Mouse (Mus musculus) gastrocnemius, postnatal 14 days (tissue): ENCODE results near the gene Crebl2. TPM values are rescaled to one million over a fixed set of nuclear protein-coding genes. Genes with fewer than 3 reads are reported as not detected.

Experiments
- DNase-seq: peaks from one replicate; pipeline ENCODE4 v3.0.0; 2021; ENCODE audit warnings: mixed read lengths
- intact Hi-C: fragments of 180-260 bp; cut with DNase I; formaldehyde crosslinking; loops from one replicate; pipeline ENCODE4 v1.15.1; 2025; ENCODE audit warnings: low total_unique reads
- total RNA-seq, 2 experiments: library from RNA; stranded (reverse); gene quantifications; 2 replicates each; pipeline ENCODE4 v1.2.3; 2021

Crebl2 gene
- total RNA-seq, 2 experiments from 2014 or later: 3.5 to 5.0 TPM

DNA sequence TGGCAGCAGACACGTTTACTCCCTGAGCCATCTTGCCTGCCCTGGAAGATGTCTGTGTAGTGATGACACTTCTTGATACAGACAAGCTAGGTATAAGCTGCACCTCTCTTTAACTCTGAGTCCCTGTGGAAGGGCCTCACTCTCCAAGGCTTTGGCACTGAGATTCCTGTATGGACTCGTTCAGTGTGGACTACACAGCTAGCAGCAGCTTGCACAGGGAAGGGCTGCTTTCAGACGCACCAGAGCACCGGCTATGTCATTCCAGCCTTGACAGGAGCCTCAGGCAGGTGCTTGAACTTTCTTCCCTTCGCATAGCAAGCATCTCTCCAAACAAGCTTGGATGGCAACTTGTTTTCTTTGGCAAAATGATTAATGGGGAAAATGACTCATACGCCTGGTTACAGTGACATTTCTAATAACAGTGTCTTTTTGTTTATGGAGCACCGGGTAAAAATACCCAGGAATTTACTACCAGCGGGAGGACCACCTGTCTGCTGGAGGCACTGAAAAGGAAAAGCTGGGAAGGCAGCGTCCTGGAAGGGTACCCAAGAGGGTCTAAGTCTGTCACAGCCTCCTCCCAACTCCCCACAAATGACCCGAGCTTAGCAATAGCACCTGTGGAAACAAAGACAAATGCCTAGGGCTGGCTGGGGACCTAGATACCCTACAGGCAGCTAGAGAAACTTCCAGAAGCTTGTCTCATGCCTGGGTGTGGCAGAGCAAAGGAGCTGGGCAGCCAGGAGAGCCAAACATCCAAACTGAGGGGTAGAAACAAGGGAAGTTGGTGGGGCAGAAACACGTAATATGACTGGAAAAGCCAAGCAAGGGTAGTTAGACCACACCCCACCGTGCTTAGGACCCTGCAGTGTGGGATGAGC lies 12.7 kb upstream of the Crebl2 start:
- no peak for DNase-seq
- intact Hi-C loops: no loop called here

DNA sequence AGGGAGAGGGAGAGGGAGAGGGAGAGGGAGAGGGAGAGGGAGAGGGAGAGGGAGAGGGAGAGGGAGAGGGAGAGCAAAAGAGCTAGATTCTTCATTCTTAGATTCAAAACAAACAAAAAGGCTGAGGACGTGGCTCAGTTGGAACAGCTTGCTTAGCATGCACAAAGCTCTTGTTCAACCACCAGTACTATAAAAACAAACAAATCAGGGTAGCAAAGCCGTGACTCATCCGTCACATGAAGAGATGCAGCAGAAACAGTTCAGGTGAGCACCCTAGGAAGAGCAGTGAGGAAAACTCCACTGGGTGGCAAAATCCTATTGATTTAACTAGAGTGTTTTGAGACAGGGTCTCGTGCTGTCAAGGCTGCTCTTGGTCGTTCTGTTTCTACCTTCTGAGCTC lies 10.2 kb upstream of the Crebl2 start:
- no peak for DNase-seq
- intact Hi-C loops: no loop called here

DNA sequence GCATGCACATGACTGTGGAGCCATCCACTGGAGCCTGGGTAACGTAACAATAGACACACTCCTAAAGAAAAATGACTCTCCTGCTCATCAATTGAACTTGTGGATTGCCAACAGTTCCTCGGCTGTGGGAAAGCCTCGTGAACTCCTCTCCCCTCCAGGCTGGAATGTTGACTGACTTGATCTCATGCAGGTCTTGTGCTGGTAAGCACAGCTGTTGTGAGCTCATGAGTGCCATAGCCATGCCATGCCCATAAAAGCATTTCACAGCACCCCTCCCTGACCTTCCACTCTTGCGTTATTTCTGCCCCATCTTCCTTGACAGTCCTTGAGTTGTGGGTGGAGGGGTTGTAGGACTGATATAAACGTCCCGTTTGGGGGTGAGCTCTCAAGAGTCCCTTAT lies 9.5 kb upstream of the Crebl2 start:
- intact Hi-C loops: no loop called here
- DNase-seq: no peak

DNA sequence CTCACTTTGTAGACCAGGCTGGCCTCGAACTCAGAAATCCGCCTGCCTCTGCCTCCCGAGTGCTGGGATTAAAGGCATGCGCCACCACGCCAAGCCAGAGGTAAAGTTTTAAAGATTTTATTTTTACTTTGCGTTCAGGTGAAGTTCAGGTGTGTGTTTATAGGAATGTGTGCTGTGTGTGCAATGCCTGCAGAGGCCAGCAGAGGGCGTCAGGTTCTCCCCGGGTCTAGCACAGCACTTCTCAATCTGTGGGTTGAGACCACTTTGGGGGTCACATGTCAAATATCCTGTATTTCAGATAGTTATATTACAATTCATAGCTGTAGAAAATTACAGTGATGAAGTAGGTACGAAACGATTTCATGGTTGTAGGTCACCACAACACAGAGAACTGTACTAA lies 7.1 kb upstream of the Crebl2 start:
- DNase-seq: no peak
- intact Hi-C loops: no loop called here

DNA sequence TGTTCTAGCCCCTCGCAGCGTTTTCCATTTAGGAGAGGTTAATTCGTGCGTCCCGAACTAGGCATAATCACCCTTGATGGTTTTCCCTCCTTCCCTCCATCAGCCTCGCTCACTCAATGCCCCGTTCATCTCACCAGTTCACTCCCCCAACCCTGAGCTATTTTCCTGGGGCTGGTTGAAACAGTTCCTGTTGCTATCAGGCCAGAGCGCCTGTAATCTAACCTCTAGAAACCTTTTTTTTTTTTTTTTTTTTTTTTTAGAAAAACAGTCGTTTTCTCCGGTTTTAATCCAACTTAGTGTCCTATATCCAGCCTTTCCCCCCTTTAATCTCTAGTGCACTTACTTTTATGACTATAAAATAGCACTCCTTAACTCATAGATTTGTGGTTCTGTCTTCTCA lies 822 bp downstream of the Crebl2 start:
- DNase-seq: no peak
- intact Hi-C loops: no loop called here

DNA sequence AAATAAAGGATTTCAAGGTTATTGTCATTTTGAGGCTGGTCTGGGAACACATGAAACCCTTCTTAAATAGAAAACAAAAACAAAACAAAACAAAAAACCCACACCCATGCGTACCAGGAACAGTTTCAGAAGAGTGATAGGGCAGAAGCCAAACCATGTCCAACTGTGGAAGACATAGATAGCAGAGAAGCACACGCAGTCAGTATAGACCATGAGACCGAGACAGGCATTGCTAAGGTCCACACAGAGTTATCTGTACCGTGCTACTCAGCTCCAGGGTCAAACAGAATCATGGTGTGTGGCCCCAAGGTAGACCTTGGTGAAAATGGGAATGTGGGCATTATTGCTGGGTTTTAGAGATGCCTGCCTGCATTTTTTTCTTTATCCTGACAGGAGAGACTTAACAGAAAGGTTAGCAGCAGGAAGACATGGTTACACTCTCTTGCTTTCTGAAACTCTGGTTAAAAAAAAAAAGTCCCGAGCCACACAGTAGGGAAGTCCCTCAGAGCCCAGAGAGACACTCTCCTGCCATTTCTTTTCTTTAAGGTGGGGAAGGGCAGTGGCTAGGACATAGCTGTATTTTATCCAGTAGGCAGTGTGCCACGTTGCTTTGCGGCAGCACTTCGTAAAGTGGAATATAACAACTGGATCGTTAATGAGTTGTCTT lies 4.8 kb downstream of the Crebl2 start:
- intact Hi-C loops: no loop called here
- no peak for DNase-seq

DNA sequence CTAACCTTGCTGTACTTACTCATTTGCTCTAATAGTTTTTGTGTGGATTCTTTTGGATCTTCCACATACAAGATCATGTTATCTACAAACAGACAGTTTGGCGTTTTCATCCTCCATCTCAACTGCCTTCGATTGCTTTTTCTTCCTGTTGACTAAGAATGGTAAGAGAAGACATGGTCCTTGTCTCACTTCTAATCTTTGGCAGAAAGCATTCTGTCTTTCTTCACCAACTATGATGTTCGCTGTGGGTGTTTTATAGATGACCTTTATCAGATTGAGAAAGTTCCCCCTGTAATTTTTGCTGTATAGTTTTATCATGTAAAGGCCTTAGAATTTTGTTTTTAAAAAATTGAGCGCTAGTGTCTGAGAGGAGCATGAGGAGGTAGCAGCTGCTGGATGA lies 8.2 kb downstream of the Crebl2 start:
- DNase-seq: no peak
- intact Hi-C loops: no loop called here

GRCm38 (mm10) chr6:134840346-134840745 lies 10.4 kb downstream of the Crebl2 start:
- no peak for DNase-seq

DNA sequence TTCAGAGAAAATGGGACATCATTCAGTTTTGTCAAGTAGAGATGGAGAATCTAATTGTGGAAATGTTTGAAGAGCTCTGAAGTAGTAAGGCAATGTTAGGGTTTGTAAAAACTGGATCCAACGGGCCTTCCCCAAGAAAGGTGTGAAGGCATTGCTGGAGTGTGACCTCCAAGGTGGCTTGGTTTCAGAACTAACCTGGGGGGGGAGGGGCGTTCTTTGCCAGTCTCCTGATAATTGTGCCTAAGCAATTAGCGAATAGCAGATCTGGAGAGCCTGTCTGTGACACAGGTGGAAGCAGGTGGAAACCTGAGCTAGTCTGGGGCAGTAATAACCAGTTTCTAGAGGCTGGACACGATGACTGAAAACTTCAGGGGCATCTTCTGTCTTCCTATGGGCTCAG lies 15.8 kb downstream of the Crebl2 start:
- DNase-seq: no peak
- intact Hi-C loops: no loop called here

More at GRCm38 (mm10) chr6:134840346-134840745, 10.4 kb downstream of the Crebl2 start:
- intact Hi-C loops: no loop called here

DNA sequence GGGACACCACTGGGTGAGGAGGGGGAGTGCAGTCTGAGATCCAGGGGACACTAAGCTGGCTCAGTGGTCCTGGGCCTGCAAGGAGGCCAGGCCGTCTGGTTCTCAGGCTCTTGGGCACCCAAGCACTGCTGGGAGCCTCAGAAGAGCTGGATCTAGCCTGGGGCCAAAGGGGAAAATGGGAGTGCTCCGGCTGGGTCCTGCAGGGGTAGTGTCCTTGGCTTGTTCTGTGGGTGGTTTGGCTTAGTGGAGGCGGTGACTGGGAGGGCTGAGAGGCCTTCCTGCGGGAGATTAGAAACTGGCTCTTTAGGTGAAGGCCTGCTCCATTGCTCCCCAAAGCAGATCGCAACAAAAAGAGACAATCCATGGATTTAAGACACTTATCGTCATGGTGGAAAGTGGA lies 16.4 kb downstream of the Crebl2 start:
- no peak for DNase-seq
- intact Hi-C loops: no loop called here

DNA sequence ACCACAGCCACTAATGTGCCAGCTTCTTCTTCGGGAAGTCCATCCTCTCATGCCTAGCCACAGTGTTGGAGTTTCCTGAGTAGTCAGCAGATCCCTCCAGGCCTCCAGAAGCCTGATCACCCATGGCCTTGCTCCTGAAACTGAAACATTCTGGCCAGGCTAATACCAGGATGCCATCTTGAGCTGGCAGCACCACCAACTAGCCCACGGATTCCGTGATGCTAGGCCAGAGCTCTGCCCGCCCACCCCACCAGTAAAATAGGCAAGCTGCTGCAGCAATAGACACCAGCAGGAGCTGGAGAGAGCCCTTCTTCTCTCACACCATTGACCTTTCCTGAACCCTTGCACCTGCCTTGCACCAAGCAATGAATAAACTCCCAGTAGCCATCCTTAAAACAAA lies 17.6 kb downstream of the Crebl2 start:
- intact Hi-C loops: no loop called here
- DNase-seq: no peak

DNA sequence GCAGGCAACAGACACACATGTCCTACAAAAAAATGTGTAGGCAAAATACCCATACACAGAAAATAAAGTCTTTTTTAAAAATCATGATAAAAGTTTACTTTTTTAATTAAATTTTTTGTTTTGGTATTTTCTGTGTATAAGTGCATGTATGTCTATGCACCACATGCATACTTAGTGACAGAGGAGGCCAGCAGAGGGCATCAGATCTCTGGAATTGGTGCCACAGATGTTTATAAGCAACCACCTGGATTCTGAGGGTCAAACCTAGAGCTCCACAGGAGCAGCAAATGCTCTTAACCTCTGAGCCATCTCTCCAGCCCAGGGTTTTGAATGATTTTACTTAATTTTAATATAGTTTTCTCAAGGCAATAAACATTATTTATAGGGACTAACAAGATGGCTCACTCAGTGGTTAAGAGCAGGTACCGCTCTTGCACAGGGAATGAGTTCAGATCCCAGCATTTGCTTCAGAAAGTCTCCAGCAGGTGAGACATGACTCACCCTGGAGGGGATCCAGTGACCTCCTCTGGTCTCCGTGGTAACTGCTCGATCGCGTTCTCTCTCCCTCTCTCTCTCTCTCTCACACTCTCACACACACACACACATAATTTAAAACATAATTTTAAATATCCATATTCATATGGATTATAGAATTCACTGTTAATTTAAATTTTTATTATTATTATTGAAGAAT lies 18.4 kb downstream of the Crebl2 start:
- no peak for DNase-seq
- intact Hi-C loops: no loop called here

GRCm38 (mm10) chr6:134849461-134849860 lies 19.5 kb downstream of the Crebl2 start:
- DNase-seq: no peak
- intact Hi-C loops: no loop called here

GRCm38 (mm10) chr6:134849985-134850384 lies 20.0 kb downstream of the Crebl2 start:
- intact Hi-C loops: no loop called here
- no peak for DNase-seq

GRCm38 (mm10) chr6:134854782-134855181 lies 24.8 kb downstream of the Crebl2 start:
- intact Hi-C loops: no loop called here

GRCm38 (mm10) chr6:134855926-134856325 lies 26.0 kb downstream of the Crebl2 start:
- no peak for DNase-seq
- intact Hi-C loops: no loop called here

More at GRCm38 (mm10) chr6:134854782-134855181, 24.8 kb downstream of the Crebl2 start:
- no peak for DNase-seq

- intact Hi-C loops: no loop called here
- DNase-seq: no peak
Observed at GRCm38 (mm10) chr6:134859021-134859420, 29.1 kb downstream of the Crebl2 start.

DNA sequence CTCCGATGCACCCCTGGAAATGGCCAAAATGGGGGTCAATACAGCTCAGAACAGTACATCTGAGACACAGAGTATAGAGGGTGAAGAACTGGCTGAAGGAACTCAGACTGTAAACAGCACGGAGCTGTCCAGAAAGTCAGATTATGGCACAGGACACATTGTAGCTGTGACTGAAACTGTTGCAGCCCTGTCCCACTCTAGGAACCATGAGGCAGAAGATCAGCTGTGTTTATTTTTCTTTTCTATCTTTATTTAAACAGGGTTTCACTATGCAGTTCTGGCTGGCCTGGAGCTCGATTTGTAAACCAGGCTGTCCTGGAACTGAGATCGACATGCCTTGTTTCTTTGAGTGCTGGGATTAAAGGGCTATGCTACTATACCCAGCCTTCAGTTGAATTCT lies 30.3 kb downstream of the Crebl2 start:
- no peak for DNase-seq
- intact Hi-C loops: loop anchor here (5.0 kb wide), 1 partner anchor 198 kb away; no protein-coding TSS in a partner anchor

DNA sequence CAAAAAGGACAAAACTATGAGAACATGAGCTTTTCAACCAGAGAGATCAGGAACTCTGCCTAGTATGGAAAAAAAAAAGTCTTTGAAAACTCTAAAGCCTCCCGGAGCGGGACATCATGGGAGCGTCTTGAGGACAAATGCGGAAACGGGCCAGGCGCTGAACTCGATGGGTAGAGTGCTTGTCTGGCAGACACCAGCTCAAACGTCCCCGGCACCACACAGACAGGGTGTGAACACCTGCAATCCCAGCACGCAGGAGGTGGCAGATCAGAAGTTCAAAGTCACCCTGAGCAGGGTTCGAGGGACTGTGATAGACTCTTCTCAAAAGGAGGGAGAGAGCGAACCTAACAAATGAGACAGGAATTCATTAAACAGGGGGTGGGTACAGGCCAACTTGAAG lies 31.4 kb downstream of the Crebl2 start:
- DNase-seq: no peak
- intact Hi-C loops: loop anchor here (5.0 kb wide), 1 partner anchor 199 kb away; no protein-coding TSS in a partner anchor

DNA sequence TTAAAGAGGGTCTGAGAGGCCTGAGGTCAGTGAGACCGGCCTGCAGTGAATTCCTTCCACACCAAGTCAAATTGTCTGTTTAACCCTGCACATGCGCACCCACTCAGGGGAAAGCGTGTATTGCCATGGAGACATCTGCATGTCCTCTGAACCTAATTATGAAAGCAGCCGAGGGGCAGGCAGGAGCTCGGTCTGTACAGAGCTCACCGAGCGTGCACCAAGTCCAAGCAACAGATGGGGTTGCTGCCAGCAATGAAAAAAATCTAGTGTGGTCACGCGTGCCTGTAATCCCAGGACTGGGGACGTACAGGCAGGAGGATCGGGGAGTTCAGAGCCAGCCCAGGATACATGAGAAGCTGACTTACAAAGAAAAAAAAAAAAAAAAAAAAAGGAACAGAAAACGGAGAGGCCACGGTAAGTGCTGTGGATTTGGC lies 32.7 kb downstream of the Crebl2 start:
- DNase-seq: peak; percentile 12
- intact Hi-C loops: loop anchor here (5.0 kb wide), 1 partner anchor 200 kb away; no protein-coding TSS in a partner anchor
